Mouse (Mus musculus) liver, postnatal 0 days (tissue): ENCODE data around the gene Homer1.

Experiments used
- CTCF ChIP-seq: sonication (generic); IDR thresholded peaks from 2 replicates; pipeline ENCODE4 v1.5.1; 2016; ENCODE audit warnings: antibody characterized with exemption, low read depth
- EP300 ChIP-seq: IDR thresholded peaks from 2 replicates; pipeline ENCODE4 v1.6.1; 2016; ENCODE audit warnings: antibody characterized with exemption, low read depth, mild to moderate bottlenecking

GRCm38 (mm10) chr13:93389242-93389625 lies 89.8 kb downstream of the Homer1 start:
- TF ChIP-seq CTCF (no peak), EP300 (no peak)
